Mouse (Mus musculus): ENCODE measurements around the gene Rftn1.

DNA sequence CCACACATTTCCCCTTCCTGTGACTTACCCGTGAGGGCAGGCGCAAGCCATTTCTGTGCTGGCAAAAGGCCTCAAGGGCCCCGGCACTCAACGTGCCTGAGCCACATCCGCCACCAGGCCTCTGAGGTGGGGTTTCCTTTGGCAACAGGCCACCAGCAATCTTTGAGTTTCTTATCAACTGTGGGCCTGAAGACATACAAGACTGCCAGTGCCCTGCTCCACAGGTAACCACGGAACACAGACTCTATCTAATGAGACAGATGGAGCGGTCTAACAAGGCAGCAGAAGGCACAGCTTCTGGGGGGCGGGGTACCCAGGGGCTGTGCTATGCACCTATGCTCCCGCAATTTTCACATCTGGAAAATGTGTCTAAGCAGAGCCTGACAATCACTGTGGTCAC, 54.4 kb downstream of the Rftn1 start:
- TF ChIP-seq POLR2A (IDR thresholded peaks at IDR 0.05; ENCODE audit: control insufficient read depth, extremely low read depth, insufficient read depth, low read length, poor library complexity) (no peak), CTCF (IDR thresholded peaks at IDR 0.05; ENCODE audit: borderline replicate concordance, control insufficient read depth, extremely low read depth, insufficient read depth, low read length, poor library complexity) (no peak)

All from thymus, adult 2 months (tissue).